Mouse (Mus musculus): ENCODE measurements around the gene Slc15a4.

Slc15a4 gene

DNA sequence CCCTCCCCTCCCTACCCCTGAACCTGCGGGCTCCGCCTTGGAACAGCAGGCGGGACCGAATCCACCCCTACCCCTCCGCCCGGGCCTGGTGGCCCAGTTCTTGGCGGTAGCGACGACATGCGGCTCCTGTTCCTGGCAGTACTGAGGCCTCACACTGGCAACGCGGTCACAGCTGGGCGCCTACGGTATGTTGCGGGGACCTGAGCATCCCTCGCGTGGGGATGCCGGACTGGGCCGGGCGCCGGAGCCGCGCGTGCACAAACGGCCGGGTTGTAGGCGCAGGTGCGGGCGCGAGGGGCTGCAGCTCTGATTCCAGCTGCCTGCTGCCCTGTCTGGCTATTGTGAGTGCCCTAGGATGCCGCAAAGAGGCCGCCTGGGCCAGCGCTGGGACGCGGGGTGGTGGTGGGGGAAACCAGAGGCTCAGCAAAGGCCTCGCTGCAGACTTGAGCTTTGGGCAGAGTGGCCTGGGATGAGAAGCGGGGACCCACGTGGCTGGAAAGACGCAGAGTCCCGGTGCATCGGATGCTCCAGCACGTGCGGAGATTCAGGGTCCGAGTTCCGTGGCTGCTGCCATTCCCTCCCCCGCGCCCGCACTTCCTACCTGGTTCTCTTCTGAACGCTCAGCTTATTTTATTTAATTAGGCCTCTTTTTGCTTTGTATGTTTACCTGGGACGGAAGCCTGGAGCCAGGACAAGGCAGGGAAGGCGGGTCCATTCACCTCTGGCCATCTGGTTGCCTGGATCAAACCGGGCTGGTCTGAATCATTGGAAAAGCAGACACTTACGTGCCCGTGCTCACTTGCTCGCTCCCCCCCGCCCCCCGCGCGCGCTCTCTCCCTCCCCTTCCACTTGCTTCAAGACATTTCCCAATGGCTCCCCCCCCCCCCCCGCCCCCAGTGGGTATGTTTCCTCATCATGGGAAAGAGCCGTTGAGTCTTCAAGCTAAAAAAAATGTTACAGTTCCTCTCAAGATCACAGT is at the start of gene Slc15a4, which contains the start of gene Glt1d1:
Slc15a4 (minus strand) TSS at position 731 of the 979 bp plus-strand sequence.
Glt1d1 (plus strand) TSS at position 96 of the 979 bp plus-strand sequence.
- no peak for DNase-seq

DNA sequence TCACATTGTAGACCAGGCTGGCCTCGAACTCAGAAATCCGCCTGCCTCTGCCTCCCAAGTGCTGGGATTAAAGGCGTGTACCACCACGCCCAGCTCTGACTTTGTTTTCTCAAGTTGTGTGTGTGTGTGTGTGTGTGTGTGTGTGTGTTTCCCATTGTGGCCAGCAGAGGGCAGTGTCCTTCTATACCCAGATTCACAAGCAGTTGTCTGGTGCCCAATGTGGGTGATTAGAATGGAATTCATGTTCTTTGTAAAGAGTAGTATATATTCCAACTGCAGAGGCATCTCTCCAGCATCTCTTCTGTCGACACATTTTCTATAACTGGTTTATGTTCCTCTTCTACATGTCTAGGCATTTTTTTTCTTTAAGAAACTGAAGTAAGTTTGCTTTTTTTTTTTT is 45.8 kb upstream of the Slc15a4 start:
- DNase-seq: no peak

DNA sequence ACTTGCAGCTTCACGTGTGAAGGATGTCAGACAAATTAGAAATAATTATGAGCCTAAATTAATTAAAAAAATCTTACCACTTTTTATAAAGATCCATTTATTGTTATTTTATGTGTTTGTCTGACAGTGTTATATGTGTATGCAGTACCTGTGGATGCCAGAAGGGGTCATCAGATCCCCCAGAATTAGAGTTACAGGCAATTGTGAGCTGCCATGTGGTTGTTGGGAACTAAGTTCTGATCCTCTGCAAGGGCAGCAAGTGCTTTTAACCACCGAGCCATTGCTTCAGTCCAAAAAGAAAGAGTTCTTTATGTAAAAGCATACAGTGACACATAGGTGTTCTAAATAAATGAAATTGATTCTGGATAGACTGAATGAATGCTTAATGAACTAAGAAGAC is 44.9 kb upstream of the Slc15a4 start:
- no peak for DNase-seq

- no peak for DNase-seq
These were observed 41.2 kb upstream of the Slc15a4 start for GRCm38 (mm10) chr5:127673913-127674312.

- DNase-seq: no peak
These were observed 28.3 kb upstream of the Slc15a4 start for GRCm38 (mm10) chr5:127660979-127661378.

DNA sequence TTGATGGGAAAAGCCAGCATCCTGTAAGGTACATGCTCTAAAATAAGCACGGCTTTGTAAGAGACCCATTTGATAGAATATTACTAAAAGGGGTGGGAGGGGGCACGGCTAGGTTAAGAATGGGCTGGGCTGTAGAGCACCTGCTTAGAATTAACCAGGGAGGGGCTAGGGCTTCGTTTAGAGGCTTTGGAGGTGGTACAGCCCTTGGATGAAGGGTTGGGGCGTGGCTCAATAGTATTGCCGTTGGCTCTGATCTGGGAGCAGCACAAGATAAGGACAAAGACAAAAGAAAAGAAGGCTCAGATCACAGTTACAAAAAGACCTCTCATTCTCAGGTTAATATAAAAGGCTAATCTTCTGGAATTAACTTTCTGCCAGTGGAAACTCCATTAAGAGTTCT is 27.6 kb upstream of the Slc15a4 start:
- DNase-seq: no peak

DNA sequence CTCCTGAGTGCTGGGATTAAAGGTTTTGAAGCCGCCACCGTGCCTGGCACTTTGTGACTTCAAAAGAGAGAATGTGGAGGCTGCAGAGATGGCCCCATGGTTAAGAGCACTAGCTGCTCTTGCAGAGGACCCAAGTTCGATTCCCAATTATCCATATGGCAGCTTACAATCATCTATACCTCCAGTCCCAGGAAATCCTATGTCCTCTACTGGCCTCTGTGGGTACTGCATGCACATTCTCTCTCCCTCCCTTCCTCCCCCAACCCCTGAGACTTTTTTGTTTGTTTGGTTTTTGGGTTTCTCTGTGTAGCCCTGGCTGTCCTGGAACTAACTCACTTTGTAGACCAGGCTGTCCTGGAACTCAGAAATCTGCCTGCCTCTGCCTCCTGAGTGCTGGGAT is 26.6 kb upstream of the Slc15a4 start:
- no peak for DNase-seq

GRCm38 (mm10) chr5:127658257-127658656 is 25.6 kb upstream of the Slc15a4 start:
- DNase-seq: no peak

DNA sequence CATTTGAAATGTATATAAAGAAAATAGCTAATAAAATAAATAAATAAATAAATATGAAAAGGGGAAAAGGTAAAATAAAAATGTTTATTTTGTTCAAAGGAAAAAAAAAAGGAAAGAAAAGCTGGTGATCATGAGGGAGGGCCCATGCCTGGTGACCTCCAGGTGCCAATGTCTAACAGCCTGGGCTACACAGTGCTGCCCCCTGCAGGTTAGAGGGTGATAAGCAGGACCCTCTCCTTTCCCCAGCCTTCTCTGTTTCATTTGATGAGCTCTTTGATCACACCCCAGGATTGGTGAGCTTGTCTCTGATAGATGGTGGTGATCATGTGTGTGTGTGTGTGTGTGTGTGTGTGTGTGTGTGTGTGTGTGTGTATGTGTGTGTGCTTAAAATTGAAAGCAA is 16.4 kb upstream of the Slc15a4 start:
- no peak for DNase-seq

- DNase-seq: no peak
These were observed 15.3 kb upstream of the Slc15a4 start for GRCm38 (mm10) chr5:127648046-127648445.

DNA sequence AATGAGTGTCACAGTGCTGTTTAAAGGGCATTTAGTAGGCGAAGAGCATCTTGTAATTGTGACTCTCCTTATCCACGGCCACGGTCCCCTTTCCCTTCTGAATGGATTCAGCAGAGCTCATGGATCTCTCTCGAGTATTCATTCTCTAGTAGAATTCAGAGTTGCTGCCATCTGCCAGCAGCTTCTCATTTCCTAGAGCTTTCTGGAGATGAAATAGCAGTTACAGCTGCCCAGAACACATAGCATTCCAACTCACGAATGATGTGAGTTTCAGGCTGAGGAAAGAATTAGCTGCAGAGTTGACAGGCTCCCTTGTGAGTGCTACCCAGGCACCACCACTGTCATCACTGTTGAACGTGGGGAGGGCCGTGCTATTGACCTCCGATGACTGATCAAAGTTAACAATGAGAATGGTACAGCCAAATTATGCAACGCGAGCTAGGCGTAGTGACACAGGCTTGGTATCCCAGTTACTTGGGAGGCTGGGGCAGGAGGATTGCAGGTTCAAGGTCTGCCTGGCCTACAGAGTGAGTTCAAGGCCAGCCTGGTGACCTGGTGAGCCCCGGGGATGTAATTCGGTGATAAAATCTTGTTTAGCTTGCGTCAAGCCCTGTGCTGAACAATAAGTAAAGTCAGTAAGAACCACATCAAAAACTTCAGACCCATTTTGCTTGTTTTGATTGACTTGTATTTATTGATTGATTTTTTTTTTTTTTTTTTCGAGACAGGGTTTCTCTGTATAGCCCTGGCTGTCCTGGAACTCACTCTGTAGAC is 8.7 kb upstream of the Slc15a4 start:
- no peak for DNase-seq

- no peak for DNase-seq
These were observed 7.7 kb upstream of the Slc15a4 start for GRCm38 (mm10) chr5:127640359-127640758.

- no peak for DNase-seq
These were observed 6.9 kb upstream of the Slc15a4 start for GRCm38 (mm10) chr5:127639635-127640034.

GRCm38 (mm10) chr5:127639067-127639605 is 6.4 kb upstream of the Slc15a4 start:
- no peak for DNase-seq

DNA sequence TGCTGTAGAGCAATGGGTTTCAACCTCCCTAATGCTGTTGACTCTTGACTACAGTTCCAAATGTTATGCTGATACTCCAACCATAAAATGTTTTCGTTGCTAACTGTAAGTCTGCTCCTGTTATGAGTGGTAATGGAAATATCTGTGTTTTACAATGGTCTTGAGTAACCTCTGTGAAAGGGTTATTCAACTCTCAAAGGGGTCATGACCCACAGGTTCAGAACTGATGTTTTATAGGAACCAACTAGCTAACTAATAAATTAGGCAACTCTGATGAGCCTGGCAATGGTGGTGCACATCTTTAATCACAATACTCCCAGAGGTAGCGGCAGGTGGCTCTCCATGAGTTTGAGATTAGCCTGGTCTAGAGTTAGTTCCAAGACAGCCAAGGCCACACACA is 5.5 kb upstream of the Slc15a4 start:
- no peak for DNase-seq

- DNase-seq: no peak
These were observed 4.9 kb upstream of the Slc15a4 start for GRCm38 (mm10) chr5:127637622-127638021.

GRCm38 (mm10) chr5:127633666-127634065 is 969 bp upstream of the Slc15a4 start:
- no peak for DNase-seq

DNA sequence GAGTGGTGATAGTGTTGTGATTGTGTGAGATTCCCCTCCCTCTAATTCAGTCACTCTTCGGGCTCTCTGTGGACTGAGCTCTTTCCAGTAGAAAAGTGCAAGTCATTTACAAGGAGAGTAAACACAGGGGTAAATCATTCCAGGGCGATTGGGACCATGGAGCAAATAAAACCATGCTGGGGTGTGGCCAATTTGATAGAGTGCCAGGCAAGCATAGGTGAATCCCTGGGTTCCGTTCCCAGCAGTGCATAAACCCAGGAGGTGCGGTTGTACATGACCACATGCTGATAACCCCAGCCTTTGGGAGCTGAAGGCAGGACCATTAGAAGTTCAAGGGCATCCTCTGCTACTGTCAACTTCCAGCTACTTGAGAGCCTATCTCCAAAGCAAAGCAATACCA is 491 bp upstream of the Slc15a4 start:
- DNase-seq: no peak

DNA sequence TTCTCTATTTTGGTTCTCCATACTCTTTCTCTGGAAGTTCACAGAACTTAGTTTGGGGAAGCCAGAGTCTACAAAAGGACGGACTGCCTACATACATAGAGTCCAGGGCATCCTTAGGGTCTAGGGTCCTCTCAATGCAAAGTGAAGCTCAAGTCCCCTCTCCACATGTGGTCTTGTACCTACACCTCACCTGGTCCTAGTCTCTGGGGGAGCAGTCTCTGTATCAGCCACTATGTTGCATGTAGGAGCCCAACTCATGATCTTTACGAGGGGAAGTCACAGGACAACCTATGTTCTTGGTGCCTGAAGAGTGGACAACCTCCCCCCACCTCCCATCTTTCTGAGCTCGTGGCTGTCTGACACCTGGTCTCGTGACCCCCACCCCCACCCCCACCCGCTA is 1.0 kb downstream of the Slc15a4 start:
- no peak for DNase-seq

DNA sequence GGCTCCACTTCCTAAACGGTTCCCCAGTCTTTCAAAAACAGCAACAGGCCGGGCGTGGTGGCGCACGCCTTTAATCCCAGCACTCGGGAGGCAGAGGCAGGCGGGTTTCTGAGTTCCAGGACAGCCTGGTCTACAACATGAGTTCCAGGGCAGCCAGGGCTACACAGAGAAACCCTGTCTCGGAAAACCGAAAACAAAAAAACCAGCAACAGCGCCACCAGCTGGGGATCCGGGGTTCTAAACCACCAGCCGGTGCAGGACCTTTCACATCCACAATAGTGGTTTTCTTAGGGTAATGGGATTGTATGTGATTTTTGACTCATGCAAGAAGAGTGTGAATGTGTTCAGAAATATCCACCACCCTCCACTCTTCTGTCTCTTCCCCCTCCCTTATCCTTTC is 5.5 kb downstream of the Slc15a4 start:
- no peak for DNase-seq

GRCm38 (mm10) chr5:127624427-127625213 is 8.1 kb downstream of the Slc15a4 start:
- DNase-seq: peak; percentile 76

GRCm38 (mm10) chr5:127621108-127621507 is 11.6 kb downstream of the Slc15a4 start:
- DNase-seq: peak; percentile 91

- DNase-seq: no peak
These were observed 12.3 kb downstream of the Slc15a4 start for GRCm38 (mm10) chr5:127620371-127620770.

Measured in heart, adult 11 months (tissue).